Mouse (Mus musculus) heart, postnatal 10 days (tissue): ENCODE results near the gene Slco3a1. TPM values are rescaled to one million over a fixed set of nuclear protein-coding genes. Genes with fewer than 3 reads are reported as not detected.
A peak's percentile ranks its signal among the peaks of the same experiment; 100 is the strongest.

ENCODE experiments used
- DNase-seq, 2 experiments: peaks; one replicate each; pipeline ENCODE4 v3.0.0; 2021
- intact Hi-C: fragments of 180-260 bp; cut with DNase I; formaldehyde crosslinking; loops from one replicate; pipeline ENCODE4 v1.15.1; 2025
- total RNA-seq, 2 experiments: library from RNA; stranded (reverse); gene quantifications; 2 replicates each; pipeline ENCODE4 v1.2.3; 2021

Gene Slco3a1
- total RNA-seq, 2 experiments from 2014 or later = 49.2 to 58.1 TPM

- intact Hi-C loops = no loop called here
- no peak for DNase-seq
Measured at GRCm38 (mm10) chr7:74329004-74329403, 225.6 kb downstream of the Slco3a1 start.

- intact Hi-C loops = no loop called here
- DNase-seq = no peak
Measured at GRCm38 (mm10) chr7:74327716-74328115, 226.9 kb downstream of the Slco3a1 start.

- DNase-seq = no peak
- intact Hi-C loops = no loop called here
Measured at GRCm38 (mm10) chr7:74325052-74325451, 229.5 kb downstream of the Slco3a1 start.

GRCm38 (mm10) chr7:74323683-74324082 is 230.9 kb downstream of the Slco3a1 start:
- intact Hi-C loops = no loop called here
- DNase-seq = peak; percentile 29 to 34

- no peak for DNase-seq
- intact Hi-C loops = no loop called here
Measured at GRCm38 (mm10) chr7:74323194-74323593, 231.4 kb downstream of the Slco3a1 start.

GRCm38 (mm10) chr7:74320635-74321034 is 233.9 kb downstream of the Slco3a1 start:
- DNase-seq = no peak
- intact Hi-C loops = no loop called here

GRCm38 (mm10) chr7:74315836-74316435 is 238.6 kb downstream of the Slco3a1 start:
- DNase-seq = peak; percentile 25 to 29

GRCm38 (mm10) chr7:74314276-74314675 is 240.3 kb downstream of the Slco3a1 start:
- intact Hi-C loops = no loop called here
- DNase-seq = no peak

More at GRCm38 (mm10) chr7:74315836-74316435, 238.6 kb downstream of the Slco3a1 start:
- intact Hi-C loops = no loop called here

- DNase-seq = no peak
- intact Hi-C loops = no loop called here
Measured at GRCm38 (mm10) chr7:74313279-74314105, 241.1 kb downstream of the Slco3a1 start.

GRCm38 (mm10) chr7:74311536-74311935 is 243.0 kb downstream of the Slco3a1 start:
- intact Hi-C loops = no loop called here
- no peak for DNase-seq

- intact Hi-C loops = no loop called here
Measured at GRCm38 (mm10) chr7:74303611-74304300, 250.8 kb downstream of the Slco3a1 start.

GRCm38 (mm10) chr7:74303081-74303480 is 251.5 kb downstream of the Slco3a1 start:
- intact Hi-C loops = no loop called here
- no peak for DNase-seq

More at GRCm38 (mm10) chr7:74303611-74304300, 250.8 kb downstream of the Slco3a1 start:
- no peak for DNase-seq

GRCm38 (mm10) chr7:74286531-74286930 is 268.0 kb downstream of the Slco3a1 start:
- intact Hi-C loops = no loop called here
- no peak for DNase-seq

- no peak for DNase-seq
- intact Hi-C loops = no loop called here
Measured at GRCm38 (mm10) chr7:74280371-74280770, 274.2 kb downstream of the Slco3a1 start.

- DNase-seq = no peak
- intact Hi-C loops = no loop called here
Measured at GRCm38 (mm10) chr7:74279356-74279755, 275.2 kb downstream of the Slco3a1 start.

- no peak for DNase-seq
- intact Hi-C loops = no loop called here
Measured at GRCm38 (mm10) chr7:74270089-74270394, 284.5 kb downstream of the Slco3a1 start.

GRCm38 (mm10) chr7:74269283-74270088 is 285.1 kb downstream of the Slco3a1 start:
- no peak for DNase-seq
- intact Hi-C loops = no loop called here

GRCm38 (mm10) chr7:74266511-74267168 is 287.9 kb downstream of the Slco3a1 start:
- DNase-seq = no peak
- intact Hi-C loops = no loop called here

- DNase-seq = no peak
- intact Hi-C loops = no loop called here
Measured at GRCm38 (mm10) chr7:74256291-74256690, 298.3 kb downstream of the Slco3a1 start.

GRCm38 (mm10) chr7:74252066-74252465 is 302.5 kb downstream of the Slco3a1 start:
- no peak for DNase-seq
- intact Hi-C loops = no loop called here
